Comparison of ENCODE assay signal across 10 mouse cellular contexts in the genomic region with DNA sequence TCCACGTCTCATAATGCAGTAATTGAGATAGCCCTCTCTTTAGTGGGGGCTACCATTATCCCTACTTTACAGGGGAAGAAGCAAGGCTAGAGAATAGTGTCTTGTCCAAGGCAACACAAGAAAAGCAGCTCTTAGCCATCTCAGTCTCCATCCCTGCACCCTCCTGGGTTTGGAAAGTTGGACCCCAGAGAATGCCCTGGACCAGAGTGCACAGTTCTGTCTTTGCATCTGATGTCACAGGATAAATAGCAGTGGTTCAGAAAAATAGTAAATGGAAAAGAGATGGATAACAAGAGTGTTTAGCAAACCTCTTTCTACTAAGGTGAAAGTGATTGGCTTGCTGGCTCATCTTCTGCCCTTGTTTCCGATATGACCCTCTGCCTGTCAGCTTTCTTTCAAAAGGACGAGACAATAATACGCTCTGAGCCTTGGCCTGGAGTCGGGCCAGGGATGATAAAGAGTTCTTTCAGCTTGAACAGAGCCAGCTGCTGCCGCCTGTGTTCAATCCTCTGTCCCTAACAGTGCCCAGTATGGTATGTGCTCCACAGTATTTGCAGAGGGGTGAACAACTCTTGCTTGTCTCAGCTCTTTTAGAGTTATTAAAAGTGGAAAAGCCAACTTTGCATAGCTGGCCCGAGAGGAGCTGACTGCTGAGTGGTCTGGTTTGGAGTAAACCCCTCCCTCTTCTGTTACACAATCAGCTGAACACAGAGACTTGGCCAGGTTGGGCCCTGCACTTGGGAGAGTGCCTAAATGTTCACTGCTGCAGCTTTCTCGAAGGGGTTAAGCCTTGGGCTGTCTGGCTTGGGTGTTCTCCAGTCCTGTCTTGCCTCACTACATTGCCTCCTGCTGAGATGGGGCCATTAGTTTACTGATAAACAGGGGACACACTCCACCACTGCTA. TPM values are rescaled to one million over a fixed set of nuclear protein-coding genes. Genes with fewer than 3 reads are reported as not detected.
DNase-seq lines count a peak whose midpoint lies in the region; ATAC-seq and TF ChIP-seq lines count a peak whose summit lies in the region.
"Had no signal": no experiment of that assay in that cellular context is flagged by ENCODE, and none has a peak within 500 bp of the region (broad histone marks: within the 10 kb centered on the region; RNA-seq: fewer than 3 reads in every experiment).

No protein-coding gene starts in this region.

- no peak for TF ChIP-seq EP300 in liver, postnatal 0 days (IDR thresholded peaks at IDR 0.05; ENCODE audit: low read depth)

- H3K9ac ChIP-seq in liver, adult 2 months (ENCODE audit: low read depth, low read length) = no peak overlapping the region
- H3K9ac ChIP-seq in liver, postnatal 0 days (replicated peaks) = no peak overlapping the region
- no peak overlapping the region for H3K9ac ChIP-seq in hindbrain, embryonic 12.5 days
- no peak overlapping the region for H3K9ac ChIP-seq in stomach, embryonic 14.5 days (replicated peaks; ENCODE audit: low read depth, low read length)

- WGBS in liver, adult 2 months = 28% methylated on average over 8 of the region's 8 CpGs
- 52% methylated on average over 8 of the region's 8 CpGs for WGBS in liver, postnatal 0 days (ENCODE audit: insufficient replicate concordance)
- 24% methylated on average over 8 of the region's 8 CpGs for WGBS in hindbrain, embryonic 12.5 days
- 24% methylated on average over 8 of the region's 8 CpGs for WGBS in stomach, embryonic 14.5 days

- TF ChIP-seq CTCF in liver, adult 2 months (IDR thresholded peaks at IDR 0.05; ENCODE audit: low read depth, low read length) = no peak
- no peak for TF ChIP-seq CTCF in liver, postnatal 0 days (IDR thresholded peaks at IDR 0.05; ENCODE audit: low read depth)
- no peak for TF ChIP-seq CTCF in layer of hippocampus, adult 2 months (conservative IDR thresholded peaks at IDR 0.05)

- TF ChIP-seq POLR2A in liver, adult 2 months (IDR thresholded peaks at IDR 0.05; ENCODE audit: extremely low read depth, insufficient read depth, low read length) = no peak

- peak; percentile 44 for DNase-seq in liver, adult 2 months (ENCODE audit: extremely low read depth, low read depth, low spot score)
- no peak for DNase-seq in liver, postnatal 0 days
- peak; percentile 5 to 29 for DNase-seq in layer of hippocampus, adult 2 months (ENCODE audit: low spot score in 2 of 2)
- peak; percentile 69 to 91 for DNase-seq in lung, postnatal 4 days

- no peak overlapping the region for H3K4me2 ChIP-seq in liver, postnatal 0 days (ENCODE audit: low read depth, low read length)
- no peak overlapping the region for H3K4me2 ChIP-seq in hindbrain, embryonic 12.5 days (replicated peaks)
- no peak overlapping the region for H3K4me2 ChIP-seq in stomach, embryonic 14.5 days (replicated peaks; ENCODE audit: low read depth, low read length)

- no peak for ATAC-seq in liver, postnatal 0 days
- peak; percentile 52 for ATAC-seq in frontal cortex, adult (ENCODE audit: low TSS enrichment)
- peak; percentile 92 for ATAC-seq in hindbrain, embryonic 12.5 days (ENCODE audit: low FRiP score)
- peak; percentile 90 for ATAC-seq in stomach, embryonic 14.5 days (ENCODE audit: insufficient number of reproducible peaks, insufficient read depth, low FRiP score, low read depth)
- no peak for ATAC-seq in erythroblast, adult 5-6 weeks (replicated peaks; ENCODE audit: low FRiP score, poor library complexity, severe bottlenecking)

- no peaks in the 10 kb centered on the region for H3K9me3 ChIP-seq in liver, postnatal 0 days (ENCODE audit: low read length)
- H3K9me3 ChIP-seq in hindbrain, embryonic 12.5 days (replicated peaks) = no peaks in the 10 kb centered on the region
- no peaks in the 10 kb centered on the region for H3K9me3 ChIP-seq in stomach, embryonic 14.5 days (ENCODE audit: control insufficient read depth, low read depth, low read length)
- H3K9me3 ChIP-seq: megakaryocyte, embryonic 14.5 days had no signal

- no peak overlapping the region for H3K4me3 ChIP-seq in liver, adult 2 months (ENCODE audit: insufficient read depth, low read depth, low read length)
- H3K4me3 ChIP-seq in liver, postnatal 0 days (ENCODE audit: low read depth, low read length) = no peak overlapping the region
- no peak overlapping the region for H3K4me3 ChIP-seq in hindbrain, embryonic 12.5 days
- no peak overlapping the region for H3K4me3 ChIP-seq in layer of hippocampus, adult 2 months
- H3K4me3 ChIP-seq in stomach, embryonic 14.5 days (ENCODE audit: low read depth, low read length) = no peak overlapping the region
- H3K4me3 ChIP-seq: megakaryocyte, embryonic 14.5 days had no signal

- H3K4me1 ChIP-seq in liver, adult 2 months (ENCODE audit: control insufficient read depth, insufficient read depth, low read length) = no peaks in the 10 kb centered on the region
- no peaks in the 10 kb centered on the region for H3K4me1 ChIP-seq in liver, postnatal 0 days (ENCODE audit: insufficient read depth)
- peaks cover 12% of the 10 kb centered on the region for H3K4me1 ChIP-seq in hindbrain, embryonic 12.5 days
- H3K4me1 ChIP-seq in stomach, embryonic 14.5 days (ENCODE audit: control insufficient read depth, insufficient read depth, low read length) = 0 out of 2 replicates have a peak, but pooled peaks cover 6% of the 10 kb centered on the region
- H3K4me1 ChIP-seq: megakaryocyte, embryonic 14.5 days had no signal

- H3K79me2 ChIP-seq in liver, adult 2 months (ENCODE audit: control insufficient read depth, insufficient read depth, low read length) = no peaks in the 10 kb centered on the region

- no peaks in the 10 kb centered on the region for H3K36me3 ChIP-seq in liver, adult 2 months (ENCODE audit: control insufficient read depth, insufficient read depth, low read length)
- H3K36me3 ChIP-seq in liver, postnatal 0 days (replicated peaks; ENCODE audit: insufficient read depth, low read length) = no peaks in the 10 kb centered on the region
- H3K36me3 ChIP-seq in hindbrain, embryonic 12.5 days = no peaks in the 10 kb centered on the region
- no peaks in the 10 kb centered on the region for H3K36me3 ChIP-seq in stomach, embryonic 14.5 days (ENCODE audit: control insufficient read depth, insufficient read depth, low read length)

- H3K27ac ChIP-seq in liver, adult 2 months (replicated peaks; ENCODE audit: insufficient read depth, low read depth, low read length) = no peak overlapping the region
- no peak overlapping the region for H3K27ac ChIP-seq in liver, postnatal 0 days (ENCODE audit: low read depth)
- peak overlapping the region; percentile 73 for H3K27ac ChIP-seq in hindbrain, embryonic 12.5 days
- H3K27ac ChIP-seq in layer of hippocampus, adult 2 months = no peak overlapping the region
- H3K27ac ChIP-seq in stomach, embryonic 14.5 days (ENCODE audit: low read length) = peak overlapping the region; percentile 72; the same call in 1 of the 2 replicates

- H3K27me3 ChIP-seq in liver, adult 2 months (ENCODE audit: control insufficient read depth, insufficient read depth, low read length) = no peaks in the 10 kb centered on the region
- H3K27me3 ChIP-seq in liver, postnatal 0 days (ENCODE audit: insufficient read depth, low read length) = no peaks in the 10 kb centered on the region
- H3K27me3 ChIP-seq in hindbrain, embryonic 12.5 days = no peaks in the 10 kb centered on the region
- no peaks in the 10 kb centered on the region for H3K27me3 ChIP-seq in stomach, embryonic 14.5 days (ENCODE audit: control insufficient read depth, insufficient read depth, low read length)

RNA-seq across cellular contexts. Expression of a gene that starts 26.4 kb away (rescaled TPM):
- not detected in 2 replicates for total RNA-seq in liver, adult 2 months (2014; rRNA removed)
- not detected in 2 replicates for polyA plus RNA-seq in liver, adult 2 months (2012; rRNA removed)
- not detected in 2 replicates for polyA plus RNA-seq in liver, postnatal 0 days (2015; fragmentation: Nextera tagmentation; extraction: Ambion mirVana)
- polyA plus RNA-seq in hindbrain, embryonic 12.5 days (2016; fragmentation: Nextera tagmentation; extraction: Ambion mirVana) = 0.78 and 0.92 TPM in 2 replicates
- total RNA-seq in layer of hippocampus, adult 2 months (2021) = not detected
- not detected in 2 replicates for polyA plus RNA-seq in stomach, embryonic 14.5 days (2014; fragmentation: Nextera tagmentation; extraction: Ambion mirVana)
- total RNA-seq in erythroblast, adult 5-6 weeks (2015; ENCODE audit: low replicate concordance) = not detected in 2 replicates
- total RNA-seq in erythroblast, adult 5-6 weeks (2017; ENCODE audit: low replicate concordance) = not detected in 2 replicates
- total RNA-seq: common myeloid progenitor, adult 5-6 weeks had no signal

Comparison
In these comparisons a context has a peak if more than half of its experiments do, and no peak if none do; other contexts are left out.
1. H3K27ac ChIP-seq: peak in hindbrain, embryonic 12.5 days (single experiment) and stomach, embryonic 14.5 days (single experiment); none in liver, adult 2 months (single experiment), liver, postnatal 0 days (single experiment) and layer of hippocampus, adult 2 months (single experiment).
2. ATAC-seq: peak in frontal cortex, adult (single experiment), hindbrain, embryonic 12.5 days (single experiment) and stomach, embryonic 14.5 days (single experiment); none in liver, postnatal 0 days (single experiment) and erythroblast, adult 5-6 weeks (single experiment).